Mouse (Mus musculus): ENCODE measurements around the gene Traf2. TPM values are rescaled to one million over a fixed set of nuclear protein-coding genes. Genes with fewer than 3 reads are reported as not detected.

Traf2 gene
- polyA plus RNA-seq, 2 experiments = 18.9 to 29.2 TPM

DNA sequence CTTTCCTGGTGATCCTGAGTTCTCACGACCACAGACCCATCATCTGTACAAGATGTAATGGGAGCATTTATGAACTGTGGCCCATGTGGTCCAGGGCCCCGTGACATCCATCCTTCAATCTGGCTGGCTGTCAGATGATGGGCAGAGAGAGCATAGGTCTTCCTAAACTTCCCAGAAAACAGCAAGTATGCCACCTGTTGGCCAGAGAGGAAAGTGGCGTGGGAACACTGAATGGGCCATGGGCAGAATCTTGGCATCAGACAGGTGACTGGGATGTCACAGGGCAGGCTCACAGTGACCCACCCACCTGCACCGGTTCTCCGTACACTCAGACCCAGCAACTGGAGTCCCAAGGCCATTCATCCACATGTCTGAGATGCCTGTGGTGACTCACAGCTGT, 4.4 kb upstream of the Traf2 start:
- H3K4me3 ChIP-seq (replicated peaks; ENCODE audit: low read length) = no peak overlapping the region
- no peak for TF ChIP-seq POLR2A (IDR thresholded peaks at IDR 0.05; ENCODE audit: borderline replicate concordance, extremely low read depth, insufficient read depth, insufficient read length)
- no peaks in the 10 kb centered on the region for H3K4me1 ChIP-seq (ENCODE audit: control insufficient read depth, insufficient read depth, low read length)
- H3K27me3 ChIP-seq (ENCODE audit: control insufficient read depth, insufficient read depth, low read length) = no peaks in the 10 kb centered on the region
- no peak overlapping the region for H3K9ac ChIP-seq (ENCODE audit: low read depth, low read length, severe bottlenecking)
- ATAC-seq (ENCODE audit: low FRiP score, low read depth) (no peak), DNase-seq (ENCODE audit: low spot score) (no peak)
- H3K9me3 ChIP-seq (ENCODE audit: control insufficient read depth, low read length) = no peaks in the 10 kb centered on the region
- WGBS = 39% methylated on average over 5 of the region's 5 CpGs
- no peak overlapping the region for H3K4me2 ChIP-seq (replicated peaks; ENCODE audit: low read depth, low read length, severe bottlenecking)
- no peaks in the 10 kb centered on the region for H3K36me3 ChIP-seq (ENCODE audit: control insufficient read depth, insufficient read depth, low read length)
- no peak overlapping the region for H3K27ac ChIP-seq (replicated peaks; ENCODE audit: low read depth, low read length)

DNA sequence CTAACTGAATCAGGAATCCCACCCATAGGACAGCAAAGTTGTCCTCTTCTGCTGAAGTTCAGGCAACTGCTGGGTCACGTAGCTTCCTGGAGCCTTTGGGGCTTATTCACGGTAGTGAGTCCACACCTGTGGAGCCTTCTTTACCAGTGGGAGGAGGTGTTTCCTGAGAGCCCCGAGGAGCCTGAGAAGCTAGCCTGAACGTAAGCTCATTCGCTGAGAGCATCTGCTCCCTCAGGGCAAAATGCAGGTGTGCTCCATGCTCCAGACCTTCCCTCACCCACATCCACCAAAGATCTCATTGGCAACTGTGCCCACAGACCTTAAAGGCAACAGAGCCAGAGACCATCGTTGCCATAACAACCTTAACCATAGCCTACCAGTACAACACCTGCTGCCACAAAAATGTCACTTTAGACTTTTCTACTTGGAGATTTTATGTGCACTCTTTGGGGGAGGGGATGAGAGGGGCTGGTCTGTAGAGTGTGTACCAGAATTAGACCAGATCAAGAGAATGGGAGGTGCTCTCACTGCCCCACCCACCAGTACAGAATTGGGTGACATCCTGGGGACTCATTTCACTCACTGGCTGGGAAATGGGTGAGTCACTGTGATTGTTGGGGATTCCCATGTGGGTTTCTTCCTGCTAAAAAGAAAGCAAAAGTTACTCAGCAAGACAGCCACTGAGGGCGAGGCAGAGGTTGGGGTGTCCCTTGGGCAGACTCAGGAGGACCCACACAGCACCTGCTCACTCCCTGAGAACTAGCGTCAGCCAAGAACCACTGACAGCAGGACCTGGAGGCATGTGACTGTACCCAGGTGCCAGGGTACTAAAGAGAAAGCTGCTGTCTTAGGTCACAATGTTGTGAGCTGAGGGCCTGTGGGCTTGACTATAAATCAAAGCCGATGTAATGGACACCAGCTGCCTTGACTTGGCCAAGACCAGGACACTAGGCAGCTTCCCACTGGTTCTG, 2.6 kb upstream of the Traf2 start:
- ATAC-seq (ENCODE audit: low FRiP score, low read depth) (no peak), DNase-seq (ENCODE audit: low spot score) (no peak)
- Histone ChIP-seq H3K4me3 (replicated peaks; ENCODE audit: low read length) (no peak overlapping the region), H3K27ac (replicated peaks; ENCODE audit: low read depth, low read length) (no peak overlapping the region), H3K36me3 (ENCODE audit: control insufficient read depth, insufficient read depth, low read length) (no peaks in the 10 kb centered on the region; the same call in 1 of the 2 replicates), H3K4me1 (ENCODE audit: control insufficient read depth, insufficient read depth, low read length) (peaks cover 2% of the 10 kb centered on the region; the same call in 1 of the 2 replicates), H3K9me3 (ENCODE audit: control insufficient read depth, low read length) (no peaks in the 10 kb centered on the region), H3K27me3 (ENCODE audit: control insufficient read depth, insufficient read depth, low read length) (no peaks in the 10 kb centered on the region), H3K9ac (ENCODE audit: low read depth, low read length, severe bottlenecking) (no peak overlapping the region), H3K4me2 (replicated peaks; ENCODE audit: low read depth, low read length, severe bottlenecking) (no peak overlapping the region)
- 65% methylated on average over 9 of the region's 9 CpGs for WGBS
- TF ChIP-seq POLR2A (IDR thresholded peaks at IDR 0.05; ENCODE audit: borderline replicate concordance, extremely low read depth, insufficient read depth, insufficient read length) = no peak

DNA sequence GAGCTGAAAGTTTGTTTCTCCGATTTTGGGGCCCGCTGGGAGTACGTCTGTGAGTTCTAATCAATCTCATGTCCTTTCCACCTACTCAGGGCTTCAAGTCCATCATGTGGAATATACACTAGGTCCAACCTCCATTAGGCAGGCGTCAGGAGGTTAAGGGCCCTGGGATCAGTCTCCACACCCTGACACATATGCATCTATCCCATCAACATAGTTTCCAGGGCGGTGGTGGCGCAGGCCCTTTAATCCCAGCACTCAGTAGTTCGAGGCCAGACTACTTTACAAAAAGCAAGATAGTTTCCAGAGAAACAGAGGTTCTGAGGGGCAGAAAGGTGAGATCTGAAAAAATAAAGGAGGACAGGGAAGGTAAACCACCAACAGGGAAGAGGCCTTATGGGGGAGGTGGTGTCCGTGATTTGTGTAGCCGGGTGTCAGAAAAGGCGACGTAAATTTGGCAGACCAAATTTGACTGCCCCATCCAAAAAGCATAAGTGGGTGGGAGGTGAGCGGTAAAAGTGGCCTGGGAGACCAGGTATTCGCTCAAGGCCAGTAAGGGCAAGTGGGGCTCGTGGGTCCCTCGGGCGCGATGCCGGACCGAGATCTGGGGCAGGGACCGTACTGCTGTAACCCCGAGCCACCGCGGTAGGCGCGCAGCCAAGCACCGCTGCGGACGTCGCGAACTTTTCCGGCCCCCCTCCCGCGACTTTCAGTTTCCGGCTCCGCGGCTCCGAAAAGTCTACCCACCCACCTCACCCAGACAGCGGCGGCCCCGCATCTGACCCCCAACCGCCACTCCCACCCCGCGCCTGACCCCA, 537 bp downstream of the Traf2 start:
- Histone ChIP-seq H3K4me3 (replicated peaks; ENCODE audit: low read length) (peak overlapping the region; percentile 75), H3K4me2 (replicated peaks; ENCODE audit: low read depth, low read length, severe bottlenecking) (peak overlapping the region; percentile 77), H3K36me3 (ENCODE audit: control insufficient read depth, insufficient read depth, low read length) (no peaks in the 10 kb centered on the region; the same call in 1 of the 2 replicates), H3K9me3 (ENCODE audit: control insufficient read depth, low read length) (no peaks in the 10 kb centered on the region), H3K27me3 (ENCODE audit: control insufficient read depth, insufficient read depth, low read length) (no peaks in the 10 kb centered on the region), H3K27ac (replicated peaks; ENCODE audit: low read depth, low read length) (peak overlapping the region; percentile 53; the same call in 1 of the 2 replicates), H3K9ac (ENCODE audit: low read depth, low read length, severe bottlenecking) (peak overlapping the region; percentile 80), H3K4me1 (ENCODE audit: control insufficient read depth, insufficient read depth, low read length) (peaks cover 2% of the 10 kb centered on the region; the same call in 1 of the 2 replicates)
- WGBS = 8% methylated on average over 33 of the region's 43 CpGs
- DNase-seq (ENCODE audit: low spot score) = peak; percentile 30
- ATAC-seq (ENCODE audit: low FRiP score, low read depth) = peak; percentile 58
- no peak for TF ChIP-seq POLR2A (IDR thresholded peaks at IDR 0.05; ENCODE audit: borderline replicate concordance, extremely low read depth, insufficient read depth, insufficient read length)

DNA sequence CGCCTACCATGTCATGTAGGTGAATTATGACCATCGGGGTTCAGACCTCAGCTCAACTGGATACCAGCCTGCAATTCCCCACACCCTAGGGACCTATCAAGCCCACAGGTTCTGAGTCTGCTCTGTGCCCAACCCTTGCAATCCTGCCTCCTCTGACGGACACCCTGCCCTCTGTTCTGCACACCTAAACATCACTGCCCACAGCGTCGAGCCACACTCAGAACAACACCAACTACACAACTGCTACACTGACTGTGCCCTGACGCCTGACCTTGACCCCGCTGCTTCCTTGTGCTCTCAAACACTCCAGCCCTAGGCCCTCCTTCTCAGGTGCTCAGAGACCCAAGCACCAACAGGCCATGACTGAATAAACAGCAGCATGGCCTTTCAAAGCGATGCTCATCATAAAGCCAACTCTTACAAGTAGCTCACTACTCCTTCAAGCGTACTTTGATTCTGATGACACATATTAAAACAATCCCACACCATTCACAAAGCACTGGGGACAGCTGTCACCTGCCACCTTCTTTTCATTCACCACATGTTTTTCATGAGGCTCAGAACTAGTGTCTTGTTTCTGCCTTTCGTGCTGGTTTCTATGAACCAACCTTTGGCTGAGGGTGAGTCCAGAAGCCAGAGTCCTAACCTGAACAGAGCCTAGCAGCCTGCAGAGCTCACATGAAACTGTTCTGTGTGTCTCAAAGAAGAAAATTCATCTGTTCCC, 4.9 kb downstream of the Traf2 start:
- H3K4me1 ChIP-seq (ENCODE audit: control insufficient read depth, insufficient read depth, low read length) = peaks cover 2% of the 10 kb centered on the region; the same call in 1 of the 2 replicates
- H3K9ac ChIP-seq (ENCODE audit: low read depth, low read length, severe bottlenecking) = no peak overlapping the region
- no peaks in the 10 kb centered on the region for H3K9me3 ChIP-seq (ENCODE audit: control insufficient read depth, low read length)
- H3K4me3 ChIP-seq (replicated peaks; ENCODE audit: low read length) = no peak overlapping the region
- no peak overlapping the region for H3K4me2 ChIP-seq (replicated peaks; ENCODE audit: low read depth, low read length, severe bottlenecking)
- DNase-seq (ENCODE audit: low spot score) (no peak), ATAC-seq (ENCODE audit: low FRiP score, low read depth) (no peak)
- peaks cover 21% of the 10 kb centered on the region for H3K36me3 ChIP-seq (ENCODE audit: control insufficient read depth, insufficient read depth, low read length)
- TF ChIP-seq POLR2A (IDR thresholded peaks at IDR 0.05; ENCODE audit: borderline replicate concordance, extremely low read depth, insufficient read depth, insufficient read length) = no peak
- WGBS = 72% methylated on average over 10 of the region's 10 CpGs
- H3K27ac ChIP-seq (replicated peaks; ENCODE audit: low read depth, low read length) = no peak overlapping the region
- no peaks in the 10 kb centered on the region for H3K27me3 ChIP-seq (ENCODE audit: control insufficient read depth, insufficient read depth, low read length)
